Mouse (Mus musculus) heart, postnatal 0 days (tissue): ENCODE measurements around the gene Tex2.
"Not testable (repeated sequence)": the region's sequence is repeated elsewhere in the genome, so short reads cannot be mapped to it uniquely, and the experiment has no call there.

ENCODE experiments used
- CTCF ChIP-seq: IDR thresholded peaks from 2 replicates; pipeline ENCODE4 v1.5.1; 2016; ENCODE audit warnings: antibody characterized with exemption, control low read depth, low read depth
- EP300 ChIP-seq: IDR thresholded peaks from 2 replicates; pipeline ENCODE4 v1.6.1; 2016; ENCODE audit warnings: antibody characterized with exemption, low read depth

DNA sequence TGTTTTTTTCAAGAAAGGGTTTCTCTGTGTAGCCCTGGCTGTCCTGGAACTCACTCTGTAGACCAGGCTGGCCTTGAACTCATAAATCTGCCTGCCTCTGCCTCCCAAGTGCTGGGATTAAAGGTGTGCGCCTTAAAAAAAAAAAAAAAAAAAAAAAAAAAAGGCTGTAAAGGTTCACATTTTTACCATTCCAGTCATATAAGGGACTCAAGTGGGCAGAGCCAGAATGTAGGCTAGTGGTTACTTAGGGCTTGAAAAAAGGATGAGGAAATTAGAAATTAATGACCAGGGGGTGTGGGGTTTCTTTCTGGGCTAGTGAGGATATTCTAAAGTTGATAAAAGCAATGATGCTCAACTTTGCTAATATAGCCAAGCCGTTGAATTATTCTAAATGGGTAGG, 116.2 kb downstream of the Tex2 start:
- TF ChIP-seq CTCF, EP300: not testable (repeated sequence)
